Mouse (Mus musculus) forebrain, embryonic 15.5 days (tissue): ENCODE measurements around the gene Farp2. TPM values are rescaled to one million over a fixed set of nuclear protein-coding genes. Genes with fewer than 3 reads are reported as not detected.

Source experiments
- ATAC-seq: fragments of 200-750 bp; cut with Nextera tagmentation; replicated peaks from 2 replicates; pipeline ENCODE4 v1.8.0; 2017; ENCODE audit warnings: mild to moderate bottlenecking, moderate TSS enrichment, moderate library complexity
- H3K27ac ChIP-seq: fragments of 300-500 bp; sonication (generic); replicated peaks from 2 replicates; pipeline ENCODE4 v1.5.1; 2015; ENCODE audit warnings: mild to moderate bottlenecking, inconsistent platforms
- H3K27me3 ChIP-seq: fragments of 300-500 bp; sonication (generic); 2 replicates; pipeline ENCODE4 v1.6.1; 2015; ENCODE audit warnings: inconsistent platforms
- H3K36me3 ChIP-seq: fragments of 300-500 bp; sonication (generic); 2 replicates; pipeline ENCODE4 v1.6.1; 2015; ENCODE audit warnings: mild to moderate bottlenecking, inconsistent platforms
- H3K4me1 ChIP-seq: fragments of 300-500 bp; sonication (generic); 2 replicates; pipeline ENCODE4 v1.6.1; 2015; ENCODE audit warnings: inconsistent platforms
- H3K4me2 ChIP-seq: fragments of 300-500 bp; sonication (generic); replicated peaks from 2 replicates; pipeline ENCODE4 v1.6.1; 2015; ENCODE audit warnings: mild to moderate bottlenecking, inconsistent platforms
- H3K4me3 ChIP-seq: fragments of 300-500 bp; sonication (generic); 2 replicates; pipeline ENCODE4 v1.5.1; 2015; ENCODE audit warnings: mild to moderate bottlenecking, inconsistent platforms
- H3K9ac ChIP-seq: fragments of 300-500 bp; sonication (generic); replicated peaks from 2 replicates; pipeline ENCODE4 v1.6.1; 2015; ENCODE audit warnings: mild to moderate bottlenecking, inconsistent platforms
- H3K9me3 ChIP-seq: fragments of 300-500 bp; sonication (generic); 2 replicates; pipeline ENCODE4 v1.6.1; 2016; ENCODE audit warnings: inconsistent platforms
- WGBS: fragments of 180-500 bp; shearing (Covaris S2); methylation state at CpG from one replicate; pipeline ENCODE4 v1.1.7; 2015; ENCODE audit warnings: mixed read lengths; 5-methylcytosine and 5-hydroxymethylcytosine counted together
- polyA plus RNA-seq: library from polyadenylated mRNA; unstranded; fragments of >200 nt; fragmentation: Nextera tagmentation; extraction: Ambion mirVana; gene quantifications from 2 replicates; pipeline ENCODE4 v1.2.1, GENCODE M21; 2015

Farp2 gene
- polyA plus RNA-seq, 1 experiment from 2014 or later = 3.2 TPM

- 80% methylated on average over 8 of the region's 8 CpGs for WGBS
- no peak overlapping the region for H3K4me3 ChIP-seq
Measured at GRCm38 (mm10) chr1:93609762-93610161, 97.9 kb downstream of the Farp2 start.

GRCm38 (mm10) chr1:93618059-93618748 lies 106.3 kb downstream of the Farp2 start:
- Histone ChIP-seq H3K4me3 (no peak overlapping the region), H3K36me3 (peaks cover 28% of the 10 kb centered on the region), H3K9ac (no peak overlapping the region), H3K27me3 (no peaks in the 10 kb centered on the region), H3K4me1 (no peaks in the 10 kb centered on the region), H3K27ac (no peak overlapping the region), H3K9me3 (no peaks in the 10 kb centered on the region), H3K4me2 (no peak overlapping the region)
- WGBS = 94% methylated on average over 4 of the region's 4 CpGs
- ATAC-seq = no peak

More at GRCm38 (mm10) chr1:93609762-93610161, 97.9 kb downstream of the Farp2 start:
- no peaks in the 10 kb centered on the region for H3K9me3 ChIP-seq
- H3K4me1 ChIP-seq = no peaks in the 10 kb centered on the region
- no peak overlapping the region for H3K27ac ChIP-seq
- H3K9ac ChIP-seq = no peak overlapping the region
- no peak overlapping the region for H3K4me2 ChIP-seq
- no peaks in the 10 kb centered on the region for H3K36me3 ChIP-seq
- no peaks in the 10 kb centered on the region for H3K27me3 ChIP-seq
- ATAC-seq = no peak

- peak; percentile 49; the same call in 1 of the 2 replicates for ATAC-seq
- Histone ChIP-seq H3K36me3 (peaks cover 36% of the 10 kb centered on the region), H3K27me3 (no peaks in the 10 kb centered on the region), H3K27ac (no peak overlapping the region), H3K4me1 (no peaks in the 10 kb centered on the region), H3K9me3 (no peaks in the 10 kb centered on the region), H3K9ac (no peak overlapping the region), H3K4me2 (no peak overlapping the region), H3K4me3 (no peak overlapping the region)
- WGBS = 87% methylated on average over 5 of the region's 5 CpGs
Measured at GRCm38 (mm10) chr1:93618948-93619347, 107.1 kb downstream of the Farp2 start.

- ATAC-seq = no peak
- H3K27me3 ChIP-seq = no peaks in the 10 kb centered on the region
Measured at GRCm38 (mm10) chr1:93624502-93624901, 112.6 kb downstream of the Farp2 start.

GRCm38 (mm10) chr1:93630796-93631195 lies 118.9 kb downstream of the Farp2 start:
- H3K27ac ChIP-seq = no peak overlapping the region
- no peak overlapping the region for H3K4me3 ChIP-seq
- no peaks in the 10 kb centered on the region for H3K9me3 ChIP-seq
- H3K4me2 ChIP-seq = no peak overlapping the region
- no peaks in the 10 kb centered on the region for H3K27me3 ChIP-seq
- H3K9ac ChIP-seq = no peak overlapping the region
- peaks cover 21% of the 10 kb centered on the region for H3K4me1 ChIP-seq
- ATAC-seq = no peak
- WGBS = 95% methylated on average over 3 of the region's 3 CpGs
- peaks cover 36% of the 10 kb centered on the region for H3K36me3 ChIP-seq

More at GRCm38 (mm10) chr1:93624502-93624901, 112.6 kb downstream of the Farp2 start:
- H3K9me3 ChIP-seq = no peaks in the 10 kb centered on the region
- no peak overlapping the region for H3K4me2 ChIP-seq
- no peak overlapping the region for H3K4me3 ChIP-seq
- 100% methylated on average over 1 of the region's 1 CpGs for WGBS
- H3K4me1 ChIP-seq = no peaks in the 10 kb centered on the region
- H3K9ac ChIP-seq = no peak overlapping the region
- H3K36me3 ChIP-seq = peaks cover 90% of the 10 kb centered on the region
- H3K27ac ChIP-seq = no peak overlapping the region

GRCm38 (mm10) chr1:93632723-93633122 lies 120.8 kb downstream of the Farp2 start:
- peaks cover 26% of the 10 kb centered on the region for H3K4me1 ChIP-seq
- no peaks in the 10 kb centered on the region for H3K9me3 ChIP-seq
- no peak overlapping the region for H3K4me2 ChIP-seq
- H3K27me3 ChIP-seq = no peaks in the 10 kb centered on the region
- no peak overlapping the region for H3K27ac ChIP-seq
- ATAC-seq = no peak
- H3K36me3 ChIP-seq = peaks cover 16% of the 10 kb centered on the region
- H3K9ac ChIP-seq = no peak overlapping the region
- H3K4me3 ChIP-seq = no peak overlapping the region
- 94% methylated on average over 3 of the region's 3 CpGs for WGBS

GRCm38 (mm10) chr1:93634481-93634891 lies 122.6 kb downstream of the Farp2 start:
- 4% methylated on average over 6 of the region's 6 CpGs for WGBS
- no peak for ATAC-seq
- H3K9ac ChIP-seq = peak overlapping the region; percentile 97

GRCm38 (mm10) chr1:93635091-93635579 lies 123.3 kb downstream of the Farp2 start:
- ATAC-seq = no peak
- peak overlapping the region; percentile 97 for H3K9ac ChIP-seq
- WGBS = under 1% methylated on average over 53 of the region's 58 CpGs

More at GRCm38 (mm10) chr1:93634481-93634891, 122.6 kb downstream of the Farp2 start:
- Histone ChIP-seq H3K4me3 (peak overlapping the region; percentile 79), H3K27ac (peak overlapping the region; percentile 92), H3K4me1 (peaks cover 26% of the 10 kb centered on the region), H3K36me3 (no peaks in the 10 kb centered on the region), H3K9me3 (no peaks in the 10 kb centered on the region), H3K27me3 (no peaks in the 10 kb centered on the region), H3K4me2 (peak overlapping the region; percentile 89)

GRCm38 (mm10) chr1:93635580-93636192 lies 123.8 kb downstream of the Farp2 start:
- no peaks in the 10 kb centered on the region for H3K27me3 ChIP-seq
- peak overlapping the region; percentile 89 for H3K4me2 ChIP-seq
- H3K9ac ChIP-seq = peak overlapping the region; percentile 97
- H3K36me3 ChIP-seq = no peaks in the 10 kb centered on the region
- H3K9me3 ChIP-seq = no peaks in the 10 kb centered on the region
- H3K27ac ChIP-seq = peak overlapping the region; percentile 92
- peaks cover 26% of the 10 kb centered on the region for H3K4me1 ChIP-seq
- under 1% methylated on average over 44 of the region's 44 CpGs for WGBS
- peak; percentile 99 for ATAC-seq
- peak overlapping the region; percentile 79 for H3K4me3 ChIP-seq

More at GRCm38 (mm10) chr1:93635091-93635579, 123.3 kb downstream of the Farp2 start:
- H3K9me3 ChIP-seq = no peaks in the 10 kb centered on the region
- H3K4me2 ChIP-seq = peak overlapping the region; percentile 89
- H3K27ac ChIP-seq = peak overlapping the region; percentile 92
- no peaks in the 10 kb centered on the region for H3K27me3 ChIP-seq
- H3K4me3 ChIP-seq = peak overlapping the region; percentile 79
- H3K36me3 ChIP-seq = no peaks in the 10 kb centered on the region
- H3K4me1 ChIP-seq = peaks cover 26% of the 10 kb centered on the region

GRCm38 (mm10) chr1:93636211-93636897 lies 124.5 kb downstream of the Farp2 start:
- Histone ChIP-seq H3K4me2 (peak overlapping the region; percentile 77), H3K27me3 (no peaks in the 10 kb centered on the region), H3K9me3 (no peaks in the 10 kb centered on the region), H3K27ac (peak overlapping the region; percentile 91), H3K36me3 (no peaks in the 10 kb centered on the region), H3K4me1 (peaks cover 26% of the 10 kb centered on the region), H3K9ac (peak overlapping the region; percentile 61), H3K4me3 (peak overlapping the region; percentile 79)
- 34% methylated on average over 7 of the region's 7 CpGs for WGBS
- ATAC-seq = peak; percentile 23

- H3K4me1 ChIP-seq = no peaks in the 10 kb centered on the region
- no peaks in the 10 kb centered on the region for H3K36me3 ChIP-seq
- H3K27ac ChIP-seq = no peak overlapping the region
- 90% methylated on average over 2 of the region's 2 CpGs for WGBS
- H3K4me3 ChIP-seq = no peak overlapping the region
- no peak for ATAC-seq
- no peak overlapping the region for H3K9ac ChIP-seq
- H3K27me3 ChIP-seq = no peaks in the 10 kb centered on the region
- H3K9me3 ChIP-seq = no peaks in the 10 kb centered on the region
- no peak overlapping the region for H3K4me2 ChIP-seq
Measured at GRCm38 (mm10) chr1:93641978-93642377, 130.1 kb downstream of the Farp2 start.

- Histone ChIP-seq H3K27ac (no peak overlapping the region), H3K36me3 (no peaks in the 10 kb centered on the region), H3K9ac (no peak overlapping the region), H3K4me2 (no peak overlapping the region), H3K9me3 (no peaks in the 10 kb centered on the region), H3K4me3 (no peak overlapping the region), H3K4me1 (no peaks in the 10 kb centered on the region), H3K27me3 (no peaks in the 10 kb centered on the region)
- no peak for ATAC-seq
- 90% methylated on average over 2 of the region's 2 CpGs for WGBS
Measured at GRCm38 (mm10) chr1:93642692-93643091, 130.8 kb downstream of the Farp2 start.
